Mouse (Mus musculus) layer of hippocampus, postnatal 36 days (tissue): ENCODE data around the gene Trappc3. TPM values are rescaled to one million over a fixed set of nuclear protein-coding genes. Genes with fewer than 3 reads are reported as not detected.
A peak's percentile ranks its signal among the peaks of the same experiment; 100 is the strongest.

Experiments
- DNase-seq, 2 experiments: peaks; one replicate each; pipeline ENCODE4 v3.0.0; 2022
- total RNA-seq, 2 experiments: library from RNA; stranded (reverse); gene quantifications; 2 replicates each; pipeline ENCODE4 v1.2.3; 2021

Trappc3 gene
- total RNA-seq, 2 experiments from 2014 or later: 77.9 to 83.3 TPM

GRCm38 (mm10) chr4:126278961-126279360, 16.8 kb downstream of the Trappc3 start:
- DNase-seq: no peak

GRCm38 (mm10) chr4:126281706-126282105, 19.6 kb downstream of the Trappc3 start:
- no peak for DNase-seq

- DNase-seq: no peak
Measured at GRCm38 (mm10) chr4:126283582-126283981, 21.5 kb downstream of the Trappc3 start.

- no peak for DNase-seq
Measured at GRCm38 (mm10) chr4:126286492-126286891, 24.4 kb downstream of the Trappc3 start, which contains the start of gene Col8a2. Gene Col8a2 (plus strand): TSS chr4:126286793.

GRCm38 (mm10) chr4:126287302-126287995, 25.3 kb downstream of the Trappc3 start:
- DNase-seq: no peak

GRCm38 (mm10) chr4:126288085-126288666, 26.1 kb downstream of the Trappc3 start:
- no peak for DNase-seq

GRCm38 (mm10) chr4:126290314-126290713, 28.2 kb downstream of the Trappc3 start:
- no peak for DNase-seq

- no peak for DNase-seq
Measured at GRCm38 (mm10) chr4:126291196-126291595, 29.1 kb downstream of the Trappc3 start.

- no peak for DNase-seq
Measured at GRCm38 (mm10) chr4:126295152-126295551, 33.0 kb downstream of the Trappc3 start.

GRCm38 (mm10) chr4:126295937-126296336, 33.8 kb downstream of the Trappc3 start:
- DNase-seq: no peak

GRCm38 (mm10) chr4:126296617-126297101, 34.5 kb downstream of the Trappc3 start:
- no peak for DNase-seq

GRCm38 (mm10) chr4:126300916-126301583, 38.9 kb downstream of the Trappc3 start:
- DNase-seq: no peak

- DNase-seq: no peak
Measured at GRCm38 (mm10) chr4:126301584-126302309, 39.6 kb downstream of the Trappc3 start.

- no peak for DNase-seq
Measured at GRCm38 (mm10) chr4:126303877-126304276, 41.8 kb downstream of the Trappc3 start.

- no peak for DNase-seq
Measured at GRCm38 (mm10) chr4:126305428-126305827, 43.3 kb downstream of the Trappc3 start.

GRCm38 (mm10) chr4:126306058-126306457, 43.9 kb downstream of the Trappc3 start:
- no peak for DNase-seq

- no peak for DNase-seq
Measured at GRCm38 (mm10) chr4:126306827-126307226, 44.7 kb downstream of the Trappc3 start.

- no peak for DNase-seq
Measured at GRCm38 (mm10) chr4:126309211-126309921, 47.2 kb downstream of the Trappc3 start.

GRCm38 (mm10) chr4:126309922-126310309, 47.8 kb downstream of the Trappc3 start:
- DNase-seq: peak; percentile 83 to 87

- no peak for DNase-seq
Measured at GRCm38 (mm10) chr4:126310344-126310743, 48.2 kb downstream of the Trappc3 start.

GRCm38 (mm10) chr4:126311566-126312200, 49.6 kb downstream of the Trappc3 start:
- DNase-seq: no peak

- DNase-seq: no peak
Measured at GRCm38 (mm10) chr4:126313202-126313601, 51.1 kb downstream of the Trappc3 start.
